Mouse (Mus musculus): ENCODE results near the gene Ehd1. TPM values are rescaled to one million over a fixed set of nuclear protein-coding genes. Genes with fewer than 3 reads are reported as not detected.

Gene Ehd1
- polyA plus RNA-seq, 1 experiment, result 86.5 TPM

DNA sequence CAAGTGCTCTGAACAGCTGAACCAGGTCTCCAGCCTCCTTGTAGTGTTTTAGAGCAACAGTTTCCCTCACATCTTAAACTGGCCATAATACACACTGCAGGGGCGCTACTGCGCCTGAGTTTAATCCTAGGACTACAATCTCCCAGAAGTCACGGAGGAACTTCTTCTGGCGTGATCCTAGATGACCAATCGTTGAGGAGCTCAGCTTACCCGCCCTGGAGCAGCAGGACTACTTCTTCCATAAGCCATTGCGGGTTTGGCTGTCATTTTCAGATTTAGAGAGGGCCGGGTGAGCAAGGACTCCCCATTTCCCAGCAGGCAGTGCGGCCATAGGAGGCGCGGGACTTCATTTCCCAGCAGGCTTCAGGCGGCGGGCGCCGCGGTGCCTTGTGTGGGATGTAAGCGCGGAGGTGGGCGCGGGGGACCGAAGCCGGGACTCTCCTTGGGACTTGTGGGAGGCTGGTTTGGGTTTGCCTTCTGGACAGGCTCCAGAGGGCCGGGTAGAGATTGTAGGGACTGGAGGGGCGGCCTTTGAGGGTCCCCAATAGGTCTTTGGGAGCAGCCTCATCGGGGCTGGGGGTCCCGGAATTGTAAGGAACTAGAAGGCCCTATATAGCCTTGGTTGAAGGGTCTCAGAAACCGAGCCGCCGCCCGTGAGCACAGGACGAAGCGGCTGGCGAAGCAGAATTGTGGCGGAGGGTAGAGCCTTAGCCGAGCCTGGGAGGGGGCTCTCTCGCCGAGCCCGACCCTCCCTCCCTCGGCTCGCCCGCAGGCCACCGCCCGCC lies 58.3 kb downstream of the Ehd1 start, which contains the start of gene Men1:
Gene Men1 (plus strand): TSS at position 307 of the 785 bp plus-strand sequence.
- peak; percentile 84 for DNase-seq (ENCODE audit: low spot score)

DNA sequence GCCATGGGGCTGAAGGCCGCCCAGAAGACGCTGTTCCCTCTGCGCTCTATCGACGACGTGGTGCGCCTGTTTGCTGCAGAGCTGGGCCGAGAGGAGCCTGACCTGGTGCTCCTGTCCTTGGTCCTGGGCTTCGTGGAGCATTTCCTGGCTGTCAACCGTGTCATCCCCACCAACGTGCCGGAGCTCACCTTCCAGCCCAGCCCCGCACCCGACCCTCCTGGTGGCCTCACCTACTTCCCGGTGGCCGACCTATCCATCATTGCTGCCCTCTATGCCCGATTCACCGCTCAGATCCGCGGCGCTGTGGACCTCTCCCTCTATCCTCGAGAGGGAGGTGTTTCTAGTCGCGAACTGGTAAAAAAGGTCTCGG lies 58.9 kb downstream of the Ehd1 start:
- no peak for DNase-seq (ENCODE audit: low spot score)

DNA sequence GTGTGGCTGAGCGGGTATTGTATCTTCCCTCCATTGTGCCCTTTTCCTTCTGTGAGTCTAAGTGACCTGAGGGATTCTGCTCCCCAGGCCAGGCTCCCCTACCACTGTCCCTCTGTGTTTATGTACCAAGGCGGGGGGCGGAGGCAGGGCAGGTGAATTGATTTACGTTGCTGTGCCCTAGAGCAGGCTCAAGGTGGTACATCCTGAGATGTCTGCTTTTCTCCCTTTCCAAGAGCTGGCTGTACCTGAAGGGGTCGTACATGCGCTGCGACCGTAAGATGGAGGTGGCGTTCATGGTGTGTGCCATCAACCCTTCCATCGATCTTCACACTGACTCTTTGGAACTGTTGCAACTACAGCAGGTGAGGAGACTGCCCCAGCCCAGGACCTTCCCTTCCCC lies 60.4 kb downstream of the Ehd1 start:
- no peak for DNase-seq (ENCODE audit: low spot score)

DNA sequence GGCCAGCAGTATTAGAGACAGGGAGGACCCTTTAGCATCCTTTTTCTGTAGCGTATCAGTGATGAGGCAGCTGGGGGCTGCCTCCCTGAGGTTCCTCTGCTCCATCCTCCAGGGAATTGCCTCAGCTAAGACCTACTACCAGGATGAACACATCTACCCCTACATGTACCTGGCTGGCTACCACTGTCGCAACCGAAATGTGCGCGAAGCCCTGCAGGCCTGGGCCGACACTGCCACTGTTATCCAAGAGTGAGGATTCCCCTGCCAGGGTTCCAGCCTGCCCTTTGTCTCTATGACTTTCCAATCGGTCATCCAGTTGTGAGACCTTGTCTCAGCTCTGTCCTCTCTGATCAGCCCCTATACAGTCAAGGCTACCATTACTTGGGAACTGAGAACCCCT lies 61.6 kb downstream of the Ehd1 start:
- DNase-seq (ENCODE audit: low spot score), result no peak

DNA sequence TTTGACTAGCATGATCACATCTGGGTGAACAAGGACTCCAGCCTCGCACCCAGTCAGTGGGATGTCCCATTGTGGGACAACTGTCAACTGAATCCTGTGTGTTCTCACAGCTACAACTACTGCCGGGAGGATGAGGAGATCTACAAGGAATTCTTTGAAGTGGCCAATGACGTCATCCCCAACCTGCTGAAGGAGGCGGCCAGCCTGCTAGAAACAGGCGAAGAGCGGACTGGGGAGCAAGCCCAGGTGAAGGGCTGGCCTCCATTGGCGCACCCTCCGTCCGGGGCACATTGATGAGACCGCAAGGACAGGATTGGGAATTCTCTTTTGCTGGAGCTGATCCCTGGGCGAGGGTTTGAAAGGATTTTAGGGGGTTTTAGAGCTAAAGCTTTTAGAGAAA lies 62.2 kb downstream of the Ehd1 start:
- no peak for DNase-seq (ENCODE audit: low spot score)

DNA sequence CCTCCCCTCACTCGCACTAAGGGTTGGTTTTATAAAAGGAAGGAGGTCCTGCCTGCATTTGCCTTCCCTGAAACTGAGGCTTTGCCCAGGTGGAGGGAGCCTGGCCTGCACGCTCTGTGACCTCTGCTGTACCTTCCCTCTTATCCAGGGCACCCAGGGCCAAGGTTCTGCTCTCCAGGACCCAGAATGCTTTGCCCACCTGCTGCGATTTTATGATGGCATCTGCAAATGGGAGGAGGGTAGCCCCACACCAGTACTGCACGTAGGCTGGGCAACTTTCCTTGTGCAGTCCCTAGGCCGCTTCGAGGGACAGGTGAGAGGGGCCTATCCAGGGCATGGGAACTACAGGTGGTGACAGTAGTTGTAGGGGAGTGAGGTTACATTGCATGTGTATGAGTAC lies 62.7 kb downstream of the Ehd1 start:
- no peak for DNase-seq (ENCODE audit: low spot score)

DNA sequence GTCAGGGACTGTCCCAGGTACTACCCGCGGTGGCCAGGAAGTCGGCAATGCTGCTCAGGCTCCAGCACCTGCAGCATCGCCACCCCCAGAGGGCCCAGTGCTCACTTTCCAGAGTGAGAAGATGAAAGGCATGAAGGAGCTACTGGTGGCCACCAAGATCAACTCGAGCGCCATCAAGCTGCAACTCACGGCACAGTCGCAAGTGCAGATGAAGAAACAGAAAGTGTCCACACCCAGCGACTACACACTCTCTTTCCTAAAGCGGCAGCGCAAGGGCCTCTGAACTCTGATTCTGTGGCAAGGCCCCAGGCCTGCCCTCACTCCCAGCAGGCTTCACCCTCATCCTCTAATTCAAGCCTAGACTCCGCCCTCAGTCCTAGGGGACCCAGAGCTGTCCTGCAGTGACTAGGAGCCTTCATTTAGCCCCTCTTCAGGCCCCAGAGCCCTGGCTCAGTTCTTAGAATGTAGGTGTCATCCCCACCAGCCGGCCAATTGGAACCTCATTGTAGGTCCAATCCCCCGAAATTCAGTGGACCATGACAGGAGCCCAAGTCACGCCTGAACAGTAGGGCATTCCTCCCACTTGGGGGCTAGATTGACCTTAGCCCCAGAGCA lies 63.5 kb downstream of the Ehd1 start:
- DNase-seq (ENCODE audit: low spot score), result no peak

DNA sequence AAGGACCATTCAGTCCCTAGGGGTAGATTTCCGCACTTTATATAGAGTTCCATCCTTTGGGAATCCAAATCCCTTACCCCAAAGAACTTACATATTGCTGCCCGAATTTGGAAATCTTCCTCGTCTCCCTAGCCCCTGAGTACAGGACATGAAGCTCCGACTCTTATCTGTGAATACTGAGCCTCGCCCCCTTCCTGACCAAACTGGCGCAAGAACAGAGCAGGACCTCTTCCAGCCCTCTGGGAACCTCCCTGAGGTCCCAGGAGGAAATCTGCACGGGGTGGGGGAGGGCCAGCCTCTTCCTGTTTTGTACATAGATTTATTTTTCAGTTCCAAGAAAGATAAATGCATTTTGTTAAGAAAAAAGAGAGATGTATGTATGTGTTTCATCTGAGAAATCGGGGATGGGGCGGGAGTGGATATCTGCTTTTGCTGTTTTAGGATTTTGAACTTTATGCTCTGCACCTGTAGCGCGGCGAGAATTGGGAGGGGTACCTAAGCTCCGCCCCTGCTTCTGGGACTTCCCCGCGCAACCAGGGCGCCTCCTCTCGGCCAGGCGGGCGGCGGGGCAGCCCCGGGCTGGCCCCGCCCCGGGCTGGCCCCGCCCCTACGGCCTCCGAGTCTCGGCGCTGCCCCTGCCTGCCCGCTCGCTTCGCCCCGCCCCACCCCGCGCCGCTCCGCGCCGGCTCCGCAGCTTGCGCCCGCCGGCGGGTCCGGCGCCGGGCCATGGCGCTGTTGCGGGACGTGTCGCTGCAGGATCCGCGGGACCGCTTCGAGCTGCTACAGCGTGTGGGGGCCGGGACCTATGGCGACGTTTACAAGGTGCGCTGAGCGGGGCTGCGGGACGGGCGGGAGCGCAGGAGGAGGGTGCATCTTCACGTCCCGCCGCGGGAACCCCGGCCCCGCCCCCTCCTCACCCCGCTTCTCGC lies 64.3 kb downstream of the Ehd1 start, which contains the start of gene Map4k2:
Gene Map4k2 (plus strand): TSS at position 612 of the 929 bp plus-strand sequence.
- DNase-seq (ENCODE audit: low spot score), result peak; percentile 74

DNA sequence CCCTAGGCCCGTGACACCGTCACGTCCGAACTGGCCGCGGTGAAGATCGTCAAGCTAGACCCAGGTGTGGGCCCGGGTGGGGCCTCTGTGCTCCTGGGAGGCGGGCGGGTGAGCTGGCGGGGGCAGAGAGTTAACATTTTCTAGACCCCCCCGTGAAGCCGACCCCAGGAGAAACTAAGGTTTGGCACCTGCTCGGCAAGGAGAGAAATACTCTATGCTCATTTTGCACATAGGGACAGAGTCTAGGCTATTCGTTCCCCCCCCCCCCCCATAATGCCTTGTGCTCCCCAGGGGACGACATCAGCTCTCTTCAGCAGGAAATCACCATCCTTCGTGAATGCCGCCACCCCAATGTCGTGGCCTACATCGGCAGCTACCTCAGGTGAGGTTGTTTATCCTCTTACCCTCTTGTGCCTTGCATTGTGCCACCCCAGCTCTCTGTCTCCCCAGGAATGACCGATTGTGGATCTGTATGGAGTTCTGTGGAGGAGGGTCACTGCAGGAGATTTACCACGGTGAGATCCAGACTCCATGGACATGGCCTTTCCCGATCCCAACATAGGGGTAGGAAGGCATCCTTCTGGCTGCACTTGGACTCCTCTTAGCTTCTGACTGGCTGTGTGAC lies 65.0 kb downstream of the Ehd1 start:
- DNase-seq (ENCODE audit: low spot score), result peak; percentile 21

DNA sequence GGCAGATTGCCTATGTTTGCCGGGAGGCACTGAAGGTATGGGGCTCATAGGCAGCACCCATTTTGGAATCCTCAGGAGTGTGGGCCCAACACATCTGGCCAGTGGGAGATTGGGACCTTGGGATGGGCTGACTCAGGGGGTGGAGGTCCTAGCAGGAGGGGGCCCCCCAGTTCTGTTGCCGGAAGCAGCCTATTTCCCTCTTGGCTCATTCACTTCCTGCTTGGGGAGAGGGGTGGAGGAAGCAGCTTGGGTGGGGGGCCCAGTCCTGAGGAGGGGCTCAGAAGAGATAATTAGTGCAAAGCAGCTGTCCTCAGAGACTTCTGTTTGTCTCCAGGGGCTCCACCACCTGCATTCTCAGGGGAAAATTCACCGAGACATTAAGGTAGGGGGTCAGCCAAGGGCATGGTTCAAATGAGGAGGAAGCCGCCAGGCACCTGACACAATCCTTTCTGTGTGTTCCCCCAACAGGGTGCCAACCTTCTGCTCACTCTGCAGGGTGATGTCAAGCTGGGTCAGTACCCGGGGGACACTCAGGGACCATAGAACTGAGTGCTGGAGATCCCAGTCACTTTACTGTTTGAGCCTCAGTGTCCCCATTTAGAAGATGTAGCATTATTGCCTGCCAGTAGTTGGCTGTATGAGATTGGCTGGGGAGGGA lies 65.9 kb downstream of the Ehd1 start:
- no peak for DNase-seq (ENCODE audit: low spot score)

DNA sequence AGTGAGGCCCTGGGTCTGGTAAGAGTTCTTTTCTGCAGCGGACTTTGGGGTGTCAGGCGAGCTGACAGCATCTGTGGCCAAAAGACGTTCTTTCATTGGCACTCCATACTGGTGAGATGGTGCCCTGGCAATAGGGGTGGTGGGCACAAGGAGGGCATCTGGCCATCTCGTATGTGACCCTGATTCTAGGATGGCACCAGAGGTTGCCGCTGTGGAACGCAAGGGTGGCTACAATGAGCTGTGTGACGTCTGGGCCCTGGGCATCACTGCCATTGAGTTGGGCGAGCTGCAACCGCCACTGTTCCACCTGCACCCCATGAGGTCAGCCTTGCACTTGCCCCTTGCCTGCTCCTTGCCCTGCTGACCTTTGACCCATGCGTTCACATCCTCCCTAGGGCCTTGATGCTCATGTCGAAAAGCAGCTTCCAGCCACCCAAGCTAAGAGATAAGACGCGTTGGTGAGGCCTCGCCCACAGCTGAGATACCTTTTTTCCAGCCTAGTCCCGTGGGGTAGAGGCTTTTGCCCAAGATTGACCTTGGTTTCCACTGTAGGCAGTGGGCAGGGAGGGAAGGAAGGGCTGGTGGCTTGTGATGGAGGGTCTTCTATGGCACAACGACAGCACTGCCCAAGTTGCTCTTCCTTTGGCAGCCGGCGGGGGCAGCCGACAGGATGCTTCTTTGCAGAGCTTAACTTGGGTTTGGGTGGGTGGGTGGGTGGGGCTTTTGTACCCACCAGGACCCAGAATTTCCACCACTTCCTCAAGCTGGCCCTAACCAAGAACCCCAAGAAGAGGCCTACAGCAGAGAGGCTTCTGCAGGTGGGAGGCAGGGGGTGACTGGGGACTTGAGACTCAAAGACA lies 66.8 kb downstream of the Ehd1 start:
- DNase-seq (ENCODE audit: low spot score), result no peak

DNA sequence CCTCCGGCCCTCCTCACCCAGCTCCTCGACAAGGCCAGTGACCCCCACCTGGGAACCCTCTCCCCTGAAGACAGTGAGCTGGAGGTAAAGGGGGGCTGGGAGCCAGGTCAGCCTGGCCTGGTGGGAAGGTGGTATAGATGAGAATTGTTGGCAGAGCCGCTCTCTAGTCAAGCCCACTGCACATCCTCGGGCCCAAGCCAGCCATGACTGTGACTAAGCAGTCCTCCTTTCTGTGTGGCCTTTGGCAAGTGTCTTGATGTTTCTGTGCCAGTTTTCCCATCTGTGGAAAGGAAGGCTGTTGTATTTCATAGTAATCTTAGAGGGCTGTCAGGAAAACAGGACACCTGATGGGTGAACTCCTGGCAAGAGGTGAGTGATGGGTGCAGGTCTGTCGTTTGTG lies 67.5 kb downstream of the Ehd1 start:
- DNase-seq (ENCODE audit: low spot score), result no peak

DNA sequence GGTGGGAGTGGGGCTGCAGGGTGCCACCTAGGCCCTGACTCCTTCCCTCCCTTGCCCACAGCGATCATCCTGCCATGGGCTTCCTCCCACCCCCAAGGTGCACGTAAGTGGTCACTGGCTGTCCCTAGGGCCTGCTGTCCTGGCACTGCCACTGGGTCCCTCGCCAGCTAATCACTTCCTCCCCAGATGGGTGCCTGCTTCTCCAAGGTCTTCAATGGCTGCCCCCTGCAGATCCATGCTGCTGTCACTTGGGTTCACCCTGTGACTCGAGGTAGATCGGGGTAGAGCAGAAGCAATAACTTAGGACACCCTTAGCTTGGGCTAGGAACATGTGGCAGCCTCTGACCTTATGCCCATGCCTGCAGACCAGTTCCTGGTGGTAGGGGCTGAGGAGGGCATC lies 69.5 kb downstream of the Ehd1 start:
- no peak for DNase-seq (ENCODE audit: low spot score)

DNA sequence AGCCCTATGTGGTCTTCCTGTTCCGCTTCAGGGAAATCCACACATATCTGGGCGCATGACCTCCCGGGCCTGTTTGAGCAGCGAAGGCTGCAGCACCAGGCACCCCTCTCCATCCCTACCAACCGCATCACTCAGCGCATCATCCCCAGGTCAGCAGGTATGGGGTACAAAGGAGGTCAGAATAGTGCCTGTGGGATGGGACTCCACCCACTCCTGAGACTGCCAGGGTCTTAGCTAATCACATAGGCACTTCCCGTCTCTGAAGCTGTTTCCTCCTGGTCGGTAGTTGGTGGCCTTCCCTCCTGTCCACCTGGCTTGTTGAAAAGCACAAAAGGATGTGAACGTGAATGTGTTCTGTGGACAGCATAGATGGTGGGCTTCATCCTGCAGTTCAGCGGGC lies 70.1 kb downstream of the Ehd1 start:
- no peak for DNase-seq (ENCODE audit: low spot score)

DNA sequence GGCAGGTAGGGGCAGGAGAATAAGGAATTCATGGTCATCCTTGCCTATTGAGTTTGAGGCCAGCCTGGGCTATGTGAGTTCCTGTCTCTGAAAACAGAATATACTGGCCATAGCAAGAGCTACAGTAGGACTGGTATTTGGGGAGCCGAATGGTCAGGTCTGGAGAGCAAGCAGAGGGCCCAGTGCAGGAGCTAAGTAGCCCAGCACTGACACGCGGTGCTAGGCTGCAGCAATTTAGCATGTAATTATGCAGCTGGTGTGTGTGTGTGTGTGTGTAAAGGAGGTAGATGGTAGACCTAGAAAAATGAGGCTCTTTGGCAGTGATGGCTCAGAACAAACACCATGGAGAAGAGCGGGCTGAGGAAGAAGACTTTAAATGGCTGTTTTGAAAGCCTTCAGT lies 71.1 kb downstream of the Ehd1 start:
- DNase-seq (ENCODE audit: low spot score), result no peak

DNA sequence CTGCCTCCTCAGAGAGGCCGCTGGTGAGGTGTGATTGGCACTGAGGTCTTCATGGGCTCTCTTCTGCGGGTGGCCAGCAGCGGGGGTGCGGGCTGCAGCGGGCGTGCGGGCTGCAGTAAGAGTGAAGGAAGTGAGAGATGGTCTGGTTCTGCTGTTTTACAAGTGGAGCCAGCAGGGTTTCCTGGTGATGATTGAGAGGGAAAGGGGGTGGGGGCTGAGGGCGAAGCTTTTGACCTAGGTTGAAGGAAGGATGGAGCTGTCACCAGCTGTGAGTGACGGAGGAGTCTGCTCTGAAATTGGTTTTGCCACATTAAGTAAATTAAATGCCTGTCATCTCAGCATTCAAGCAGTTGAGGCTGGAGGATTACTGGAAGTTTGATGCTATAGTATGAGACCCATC lies 72.2 kb downstream of the Ehd1 start:
- no peak for DNase-seq (ENCODE audit: low spot score)

DNA sequence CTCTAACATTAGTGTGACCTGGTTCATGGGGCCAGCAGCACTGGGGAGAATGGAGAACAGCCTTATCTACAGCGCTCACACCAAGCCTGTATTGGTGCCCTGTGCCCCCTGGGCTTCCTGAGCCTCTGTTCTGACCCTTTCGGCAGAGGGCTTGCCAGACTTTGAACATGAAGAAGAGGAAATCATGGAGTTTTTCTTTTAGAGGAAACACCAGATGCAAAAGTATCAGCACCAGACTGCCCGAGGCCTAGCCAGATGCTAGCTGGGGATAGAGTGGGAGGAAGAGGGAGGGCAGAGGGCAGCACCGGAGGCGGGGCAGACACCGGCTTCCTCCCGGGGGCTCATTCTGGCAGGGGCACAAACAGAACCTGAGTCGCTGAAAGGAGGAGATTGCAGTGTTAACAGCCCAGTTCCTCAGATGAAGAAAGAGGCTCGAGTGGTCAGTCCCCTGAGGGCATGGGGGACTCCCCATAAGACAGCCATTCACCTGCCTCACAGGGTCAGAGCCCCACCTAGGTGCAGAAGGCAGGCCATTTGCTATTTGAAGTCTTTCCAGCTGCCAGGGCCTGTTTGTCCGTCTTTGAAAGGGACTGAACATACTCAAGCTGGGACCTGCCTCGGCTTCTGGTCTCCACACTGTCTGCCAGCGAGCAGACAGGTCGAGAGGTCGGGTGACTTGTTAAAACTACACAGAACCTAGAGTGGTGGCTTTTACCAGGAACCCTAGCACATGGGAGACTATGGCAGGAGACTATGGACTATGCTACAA lies 72.9 kb downstream of the Ehd1 start:
- peak; percentile 28 for DNase-seq (ENCODE audit: low spot score)
